Mouse (Mus musculus) ovary, postnatal 10 days (tissue): ENCODE results near the gene Slitrk2.

Experiments used
- DNase-seq: peaks from one replicate; pipeline ENCODE4 v3.0.0; 2022; ENCODE audit warnings: low spot score

The Slitrk2 gene

GRCm38 (mm10) chrX:66648911-66649620 is at the start of gene Slitrk2:
Gene Slitrk2 (plus strand): TSS chrX:66649318.
- DNase-seq, result no peak

- no peak for DNase-seq
Measured at GRCm38 (mm10) chrX:66605490-66605889, 43.6 kb upstream of the Slitrk2 start.

DNA sequence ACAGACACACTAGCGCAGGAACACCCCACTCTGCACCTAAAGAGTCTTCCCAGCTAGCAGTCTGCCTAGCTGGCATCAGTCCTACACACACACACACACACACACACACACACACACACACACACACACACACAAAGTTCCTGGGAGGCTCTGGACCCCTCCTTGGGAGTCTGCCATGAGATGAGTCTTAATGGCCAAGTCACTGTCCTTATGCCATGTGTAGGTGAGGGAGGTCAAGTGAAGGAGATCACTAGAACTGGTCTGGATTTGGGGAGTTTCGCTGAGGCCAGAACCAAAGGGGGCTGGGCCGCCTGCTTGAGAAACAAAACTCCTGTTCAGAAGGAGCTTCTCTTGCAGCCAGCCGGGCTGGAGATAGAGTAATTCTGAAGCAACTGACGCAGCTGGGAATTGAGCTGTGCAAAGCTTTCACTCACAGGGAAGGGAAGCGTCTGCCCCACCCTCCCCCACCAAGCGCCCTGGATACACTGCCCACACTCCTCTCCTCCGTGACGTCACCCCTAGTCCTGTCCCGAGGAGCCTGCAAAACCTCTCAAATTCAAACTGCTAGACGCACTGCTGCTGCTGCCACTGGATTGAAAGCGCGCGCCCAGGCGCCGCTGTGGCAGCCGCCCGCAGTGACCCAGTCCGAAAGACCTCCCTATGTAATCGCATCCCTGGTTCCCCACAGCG is 3.5 kb downstream of the Slitrk2 start:
- no peak for DNase-seq

DNA sequence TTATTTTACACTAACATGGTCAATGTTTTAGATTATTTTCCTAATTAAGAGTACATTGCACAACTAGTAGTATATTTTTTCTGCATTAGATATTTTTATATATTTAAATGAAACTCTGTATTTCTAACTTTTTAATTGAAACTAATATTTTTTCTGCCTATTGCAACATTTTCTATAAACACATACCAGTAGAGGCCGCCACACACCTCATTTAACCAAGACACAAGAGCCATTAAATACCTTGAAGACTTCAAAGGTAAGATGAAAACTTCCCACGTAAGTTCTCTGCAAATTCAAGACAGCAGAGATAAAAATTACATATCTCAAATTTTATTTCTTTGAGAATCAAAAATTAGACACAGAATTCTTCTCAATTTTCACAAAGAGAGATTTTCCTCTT is 8.2 kb downstream of the Slitrk2 start:
- no peak for DNase-seq

- no peak for DNase-seq
Measured at GRCm38 (mm10) chrX:66676959-66677358, 27.8 kb downstream of the Slitrk2 start.

- no peak for DNase-seq
Measured at GRCm38 (mm10) chrX:66678646-66679045, 29.5 kb downstream of the Slitrk2 start.
